Mouse (Mus musculus) MEL (cell line): ENCODE results near the gene Tesc. TPM values are rescaled to one million over a fixed set of nuclear protein-coding genes. Genes with fewer than 3 reads are reported as not detected.

Experiments used
- DNase-seq: peaks from one replicate; pipeline ENCODE4 v3.0.0; 2011; ENCODE audit warnings: low read depth, low spot score
- H3K27ac ChIP-seq: 2 replicates; pipeline ENCODE4 v1.5.1; 2012; ENCODE audit warnings: low read depth, mild to moderate bottlenecking, control low read depth, low read length, moderate library complexity; ENCODE audit not compliant: control insufficient read depth
- H3K27me3 ChIP-seq, 2 experiments: fragments of 150-350 bp in 1 of 2; sonication (generic) in 1 of 2; 2 replicates each; pipeline ENCODE4 v1.6.1; 2012; ENCODE audit warnings: low read length in 2 of 2, mild to moderate bottlenecking in 2 of 2, improper control_type of control experiment in 1 of 2, moderate library complexity in 1 of 2; ENCODE audit not compliant: insufficient read depth in 2 of 2, control insufficient read depth in 1 of 2
- H3K36me3 ChIP-seq, 2 experiments: 2 replicates each; pipeline ENCODE4 v1.6.1; 2012 to 2014; ENCODE audit warnings: low read length in 2 of 2, improper control_type of control experiment in 1 of 2, inconsistent platforms in 1 of 2, mild to moderate bottlenecking in 1 of 2; ENCODE audit not compliant: insufficient read depth in 2 of 2, control insufficient read depth in 1 of 2
- H3K4me1 ChIP-seq, 2 experiments: fragments of 150-350 bp in 1 of 2; sonication (generic) in 1 of 2; 2 replicates each; pipeline ENCODE4 v1.6.1; 2012; ENCODE audit warnings: low read length in 2 of 2, improper control_type of control experiment in 1 of 2, mild to moderate bottlenecking in 1 of 2; ENCODE audit not compliant: insufficient read depth in 2 of 2, control insufficient read depth in 1 of 2
- H3K4me3 ChIP-seq, 2 experiments: fragments of 150-350 bp in 1 of 2; sonication (generic) in 1 of 2; 2 replicates each; pipeline ENCODE4 v1.5.1; 2012; ENCODE audit warnings: low read depth in 2 of 2, low read length in 2 of 2, mild to moderate bottlenecking in 2 of 2, moderate library complexity in 2 of 2, control low read depth in 1 of 2, improper control_type of control experiment in 1 of 2; ENCODE audit not compliant: control insufficient read depth in 1 of 2, insufficient read depth in 1 of 2
- H3K79me2 ChIP-seq: 2 replicates; pipeline ENCODE4 v1.6.1; 2012; ENCODE audit warnings: mild to moderate bottlenecking, low read length, moderate library complexity; ENCODE audit not compliant: control insufficient read depth, poor library complexity, insufficient read depth
- H3K9ac ChIP-seq: 2 replicates; pipeline ENCODE4 v1.6.1; 2012; ENCODE audit warnings: low read depth, mild to moderate bottlenecking, control low read depth, low read length, moderate library complexity; ENCODE audit not compliant: control insufficient read depth, poor library complexity, severe bottlenecking
- H3K9me3 ChIP-seq: fragments of 150-350 bp; sonication (generic); replicated peaks from 2 replicates; pipeline ENCODE4 v1.6.1; 2012; ENCODE audit warnings: mild to moderate bottlenecking, low read length, improper control_type of control experiment, moderate library complexity; ENCODE audit not compliant: insufficient read depth
- BHLHE40 ChIP-seq: IDR thresholded peaks from 2 replicates; pipeline ENCODE4 v1.6.1; 2012; ENCODE audit warnings: low read depth, mild to moderate bottlenecking, inconsistent platforms, low read length, improper control_type of control experiment, borderline replicate concordance
- CTCF ChIP-seq, 3 experiments: IDR thresholded peaks in 2 of 3; conservative IDR thresholded peaks in 1 of 3; 2 replicates each; pipeline ENCODE4 v1.5.1; 2011 to 2012; ENCODE audit warnings: low read length in 3 of 3, low read depth in 2 of 3, mild to moderate bottlenecking in 2 of 3, improper control_type of control experiment in 1 of 3, inconsistent platforms in 1 of 3, mixed read lengths in 1 of 3, moderate library complexity in 1 of 3; ENCODE audit not compliant: control insufficient read depth in 1 of 3, insufficient read depth in 1 of 3, poor library complexity in 1 of 3, severe bottlenecking in 1 of 3
- E2F4 ChIP-seq: IDR thresholded peaks from 2 replicates; pipeline ENCODE4 v1.6.1; 2011; ENCODE audit warnings: low read depth, low read length, improper control_type of control experiment, borderline replicate concordance
- ELF1 ChIP-seq: IDR thresholded peaks from 2 replicates; pipeline ENCODE4 v1.6.1; 2014; ENCODE audit warnings: low read depth, mild to moderate bottlenecking, inconsistent platforms, low read length, improper control_type of control experiment, moderate library complexity
- EP300 ChIP-seq, 2 experiments: IDR thresholded peaks; 2 replicates each; pipeline ENCODE4 v1.6.1; 2011; ENCODE audit warnings: improper control_type of control experiment in 2 of 2, low read length in 2 of 2, low read depth in 1 of 2, mild to moderate bottlenecking in 1 of 2
- ETS1 ChIP-seq: IDR thresholded peaks from 2 replicates; pipeline ENCODE4 v1.6.1; 2012; ENCODE audit warnings: low read depth, mild to moderate bottlenecking, inconsistent platforms, low read length, improper control_type of control experiment, moderate library complexity
- GABPA ChIP-seq: IDR thresholded peaks from 2 replicates; pipeline ENCODE4 v1.6.1; 2012; ENCODE audit warnings: low read depth, mild to moderate bottlenecking, inconsistent platforms, low read length, improper control_type of control experiment, moderate library complexity
- GATA1 ChIP-seq: IDR thresholded peaks from 2 replicates; pipeline ENCODE4 v1.6.1; 2011; ENCODE audit warnings: low read depth, low read length, improper control_type of control experiment
- HCFC1 ChIP-seq: IDR thresholded peaks from 2 replicates; pipeline ENCODE4 v1.6.1; 2012; ENCODE audit warnings: low read depth, mild to moderate bottlenecking, inconsistent platforms, low read length, improper control_type of control experiment, moderate library complexity
- JUND ChIP-seq: IDR thresholded peaks from 2 replicates; pipeline ENCODE4 v1.6.1; 2011; ENCODE audit warnings: low read depth, mild to moderate bottlenecking, improper control_type of control experiment, low read length
- MAX ChIP-seq: IDR thresholded peaks from 2 replicates; pipeline ENCODE4 v1.6.1; 2011; ENCODE audit warnings: low read length, improper control_type of control experiment
- MYB ChIP-seq: IDR thresholded peaks from 2 replicates; pipeline ENCODE4 v1.6.1; 2011; ENCODE audit warnings: mild to moderate bottlenecking, low read depth, low read length, improper control_type of control experiment
- NRF1 ChIP-seq: IDR thresholded peaks from 2 replicates; pipeline ENCODE4 v1.6.1; 2014; ENCODE audit warnings: low read depth, mild to moderate bottlenecking, inconsistent platforms, low read length, improper control_type of control experiment, moderate library complexity; ENCODE audit not compliant: poor library complexity, insufficient read depth, severe bottlenecking
- POLR2AphosphoS5 ChIP-seq: IDR thresholded peaks from 2 replicates; pipeline ENCODE4 v1.6.1; 2012; ENCODE audit warnings: low read depth, borderline replicate concordance, mild to moderate bottlenecking, inconsistent platforms, low read length, moderate library complexity, mixed read lengths
- RAD21 ChIP-seq: IDR thresholded peaks from 2 replicates; pipeline ENCODE4 v1.6.1; 2011; ENCODE audit warnings: mild to moderate bottlenecking, low read depth, low read length, improper control_type of control experiment
- RCOR1 ChIP-seq: IDR thresholded peaks from 2 replicates; pipeline ENCODE4 v1.6.1; 2012; ENCODE audit warnings: low read depth, mild to moderate bottlenecking, inconsistent platforms, low read length, improper control_type of control experiment
- SMC3 ChIP-seq: IDR thresholded peaks from 2 replicates; pipeline ENCODE4 v1.6.1; 2011; ENCODE audit warnings: low read depth, low read length, improper control_type of control experiment
- TAL1 ChIP-seq: IDR thresholded peaks from 2 replicates; pipeline ENCODE4 v1.6.1; 2012; ENCODE audit warnings: mild to moderate bottlenecking, inconsistent platforms, low read length, moderate library complexity, mixed read lengths
- TBP ChIP-seq: IDR thresholded peaks from 2 replicates; pipeline ENCODE4 v1.8.0; 2011; ENCODE audit warnings: low read depth, low read length, improper control_type of control experiment
- TCF12 ChIP-seq: IDR thresholded peaks from 2 replicates; pipeline ENCODE4 v1.6.1; 2014; ENCODE audit warnings: low read depth, mild to moderate bottlenecking, inconsistent platforms, low read length, improper control_type of control experiment, moderate library complexity
- ZC3H11A ChIP-seq: IDR thresholded peaks from 2 replicates; pipeline ENCODE4 v1.6.1; 2012; ENCODE audit warnings: low read depth, mild to moderate bottlenecking, inconsistent platforms, low read length, improper control_type of control experiment
- ZKSCAN1 ChIP-seq: IDR thresholded peaks from 2 replicates; pipeline ENCODE4 v1.6.1; 2012; ENCODE audit warnings: low read depth, mild to moderate bottlenecking, inconsistent platforms, low read length, improper control_type of control experiment, moderate library complexity
- ZMIZ1 ChIP-seq: IDR thresholded peaks from 2 replicates; pipeline ENCODE4 v1.6.1; 2012; ENCODE audit warnings: low read depth, mild to moderate bottlenecking, inconsistent platforms, low read length, improper control_type of control experiment, moderate library complexity
- ZNF384 ChIP-seq: IDR thresholded peaks from 2 replicates; pipeline ENCODE4 v1.6.1; 2012; ENCODE audit warnings: low read depth, mild to moderate bottlenecking, inconsistent platforms, low read length, improper control_type of control experiment
- polyA plus RNA-seq, 2 experiments: library from polyadenylated mRNA; stranded (reverse) in 1 of 2; unstranded in 1 of 2; fragments of >175 nt in 1 of 2; fragments of >200 nt in 1 of 2; gene quantifications; 2 replicates each; pipeline versions ENCODE4 v1.2.1 to v1.2.4; 2012; ENCODE audit warnings: low replicate concordance in 2 of 2, low read depth in 1 of 2; ENCODE audit not compliant: insufficient read length in 2 of 2, insufficient read depth in 1 of 2, missing spikeins in 1 of 2
- total RNA-seq: library from RNA; depleted of rRNA; stranded (reverse); fragments of 300-350 nt; gene quantifications from 2 replicates; pipeline ENCODE4 v1.2.3, GENCODE M21; 2012

Tesc gene
- total and polyA plus RNA-seq, 3 experiments: 0.07 TPM; not detected in 2

- H3K27me3 ChIP-seq: no peaks in the 10 kb centered on the region
- H3K4me1 ChIP-seq: no peaks in the 10 kb centered on the region
- no peaks in the 10 kb centered on the region; a peak in 1 of 4 replicates for H3K36me3 ChIP-seq
- H3K9ac ChIP-seq: no peak overlapping the region
- no peaks in the 10 kb centered on the region for H3K79me2 ChIP-seq
- TF ChIP-seq GATA1 (peak; percentile 89), RAD21 (peak; percentile 70), MAX (0 out of 2 replicates have a peak, but pooled peaks have one; percentile 20), CTCF (IDR thresholded peaks at IDR 0.05 in 2 of 3, conservative IDR thresholded peaks at IDR 0.05 in 1 of 3; ENCODE audit: control insufficient read depth in 1 of 3, insufficient read depth in 1 of 3, low read depth in 2 of 3, low read length in 3 of 3, poor library complexity in 1 of 3, severe bottlenecking in 1 of 3) (peak; percentile 83 to 91 (median 88)), TCF12 (no peak), EP300 (IDR thresholded peaks at IDR 0.05; ENCODE audit: low read depth in 1 of 2, low read length in 2 of 2) (no peak), ZC3H11A (peak; percentile 48), POLR2AphosphoS5 (no peak), NRF1 (no peak), HCFC1 (0 out of 2 replicates have a peak, but pooled peaks have one; percentile 20), SMC3 (peak; percentile 66)
- peak; percentile 84 for DNase-seq
- no peak overlapping the region for H3K27ac ChIP-seq
- H3K9me3 ChIP-seq: no peaks in the 10 kb centered on the region
- no peak overlapping the region for H3K4me3 ChIP-seq
Observed at GRCm38 (mm10) chr5:118069315-118069714, 41.8 kb downstream of the Tesc start.

GRCm38 (mm10) chr5:118071766-118072165, 44.2 kb downstream of the Tesc start:
- H3K79me2 ChIP-seq: no peaks in the 10 kb centered on the region
- no peak overlapping the region for H3K9ac ChIP-seq
- H3K4me1 ChIP-seq: no peaks in the 10 kb centered on the region
- no peaks in the 10 kb centered on the region for H3K27me3 ChIP-seq
- no peak overlapping the region for H3K27ac ChIP-seq
- no peaks in the 10 kb centered on the region for H3K9me3 ChIP-seq
- no peak for DNase-seq
- no peaks in the 10 kb centered on the region; a peak in 1 of 4 replicates for H3K36me3 ChIP-seq
- TF ChIP-seq HCFC1 (no peak), GATA1 (no peak), RCOR1 (no peak), JUND (no peak), ZC3H11A (no peak), ETS1 (no peak)
- TF ChIP-seq, all 39 proteins: peak for 0
- H3K4me3 ChIP-seq: no peak overlapping the region

GRCm38 (mm10) chr5:118073213-118073773, 45.8 kb downstream of the Tesc start:
- no peak for TF ChIP-seq JUND
- TF ChIP-seq ZMIZ1: no peak
- TF ChIP-seq MYB: no peak
- no peak for TF ChIP-seq GABPA
- no peak for TF ChIP-seq ZKSCAN1
- no peak for TF ChIP-seq CTCF (IDR thresholded peaks at IDR 0.05 in 2 of 3, conservative IDR thresholded peaks at IDR 0.05 in 1 of 3; ENCODE audit: control insufficient read depth in 1 of 3, insufficient read depth in 1 of 3, low read depth in 2 of 3, low read length in 3 of 3, poor library complexity in 1 of 3, severe bottlenecking in 1 of 3)
- no peak for TF ChIP-seq TAL1
- TF ChIP-seq TBP: no peak
- no peak for TF ChIP-seq ZC3H11A
- TF ChIP-seq BHLHE40: no peak
- TF ChIP-seq E2F4: no peak
- TF ChIP-seq TCF12: no peak
- TF ChIP-seq SMC3: no peak
- no peak for TF ChIP-seq ZNF384
- TF ChIP-seq EP300 (IDR thresholded peaks at IDR 0.05; ENCODE audit: low read depth in 1 of 2, low read length in 2 of 2): no peak
- no peak for TF ChIP-seq ELF1
- H3K79me2 ChIP-seq: no peaks in the 10 kb centered on the region
- no peaks in the 10 kb centered on the region for H3K9me3 ChIP-seq
- no peak overlapping the region for H3K9ac ChIP-seq
- H3K27ac ChIP-seq: no peak overlapping the region
- H3K36me3 ChIP-seq: no peaks in the 10 kb centered on the region; a peak in 1 of 4 replicates
- no peaks in the 10 kb centered on the region for H3K4me1 ChIP-seq
- H3K27me3 ChIP-seq: no peaks in the 10 kb centered on the region
- no peak for DNase-seq
- no peak overlapping the region for H3K4me3 ChIP-seq
